ENCODE assay signal across 8 mouse cellular contexts in genomic region chr9:113990547-113991248, GRCm38 (mm10). TPM values are rescaled to one million over a fixed set of nuclear protein-coding genes. Genes with fewer than 3 reads are reported as not detected.
A peak's percentile ranks its signal among the peaks of the same experiment; 100 is the strongest.
DNase-seq lines count a peak whose midpoint lies in the region; ATAC-seq and TF ChIP-seq lines count a peak whose summit lies in the region.

No protein-coding gene starts in this region.

- TF ChIP-seq POLR2A in bone marrow macrophage, adult 2 months (IDR thresholded peaks at IDR 0.05; ENCODE audit: borderline replicate concordance, low read depth, low read length), result no peak
- no peak for TF ChIP-seq POLR2A in embryonic fibroblast, embryonic 13.5 days (IDR thresholded peaks at IDR 0.05; ENCODE audit: low read depth, low read length)

- no peak overlapping the region for H3K4me3 ChIP-seq in bone marrow macrophage, adult 2 months (ENCODE audit: insufficient read depth, low read length)
- H3K4me3 ChIP-seq in embryonic fibroblast, embryonic 13.5 days (ENCODE audit: insufficient read depth, low read length), result no peak overlapping the region
- H3K4me3 ChIP-seq in heart, embryonic 10.5 days, result peak overlapping the region; percentile 38
- H3K4me3 ChIP-seq in kidney, embryonic 14.5 days (ENCODE audit: low read length), result peak overlapping the region; percentile 19; the same call in 1 of the 2 replicates

- peak; percentile 81 for TF ChIP-seq CTCF in bone marrow macrophage, adult 2 months (IDR thresholded peaks at IDR 0.05; ENCODE audit: low read depth, low read length)
- peak; percentile 74 for TF ChIP-seq CTCF in embryonic fibroblast, embryonic 13.5 days (IDR thresholded peaks at IDR 0.05; ENCODE audit: borderline replicate concordance, insufficient read depth, low read length)

- H3K9me3 ChIP-seq in heart, embryonic 10.5 days, result no peaks in the 10 kb centered on the region
- no peaks in the 10 kb centered on the region for H3K9me3 ChIP-seq in kidney, embryonic 14.5 days (ENCODE audit: control insufficient read depth, low read length)

- no peaks in the 10 kb centered on the region for H3K36me3 ChIP-seq in heart, embryonic 10.5 days
- no peaks in the 10 kb centered on the region for H3K36me3 ChIP-seq in kidney, embryonic 14.5 days (ENCODE audit: control insufficient read depth, insufficient read depth, low read length)

- 29% methylated on average over 18 of the region's 18 CpGs for WGBS in heart, embryonic 10.5 days
- 22% methylated on average over 18 of the region's 18 CpGs for WGBS in kidney, embryonic 14.5 days

- no peak overlapping the region for H3K27ac ChIP-seq in bone marrow macrophage, adult 2 months (ENCODE audit: insufficient read depth, low read depth, low read length)
- no peak overlapping the region for H3K27ac ChIP-seq in embryonic fibroblast, embryonic 13.5 days (ENCODE audit: insufficient read depth, low read length)
- no peak overlapping the region for H3K27ac ChIP-seq in heart, embryonic 10.5 days
- H3K27ac ChIP-seq in kidney, embryonic 14.5 days (ENCODE audit: low read depth, low read length), result no peak overlapping the region

- DNase-seq in A20 (ENCODE audit: low read depth, low spot score), result peak; percentile 84
- DNase-seq in heart, embryonic 10.5 days (ENCODE audit: low spot score), result peak; percentile 94
- peak; percentile 87 for DNase-seq in liver
- DNase-seq in spleen, postnatal 4 days (ENCODE audit: low spot score in 2 of 2), result peak; percentile 77 to 94

- no peaks in the 10 kb centered on the region for H3K4me1 ChIP-seq in bone marrow macrophage, adult 2 months (ENCODE audit: control insufficient read depth, insufficient read depth, low read length)
- H3K4me1 ChIP-seq in embryonic fibroblast, embryonic 13.5 days (ENCODE audit: control insufficient read depth, insufficient read depth, low read length), result no peaks in the 10 kb centered on the region
- peaks cover 4% of the 10 kb centered on the region; the same call in 1 of the 2 replicates for H3K4me1 ChIP-seq in heart, embryonic 10.5 days
- no peaks in the 10 kb centered on the region for H3K4me1 ChIP-seq in kidney, embryonic 14.5 days (ENCODE audit: control insufficient read depth, insufficient read depth, low read length)

- peak overlapping the region; percentile 31; the same call in 1 of the 2 replicates for H3K9ac ChIP-seq in kidney, embryonic 14.5 days (ENCODE audit: low read depth, low read length)

- peak overlapping the region; percentile 45 for H3K4me2 ChIP-seq in kidney, embryonic 14.5 days (replicated peaks; ENCODE audit: low read depth, low read length)

- ATAC-seq in kidney, embryonic 14.5 days (ENCODE audit: low FRiP score, low TSS enrichment), result peak; percentile 87
- peak; percentile 77; the same call in 1 of the 2 replicates for ATAC-seq in monocyte, adult 5-6 weeks (replicated peaks; ENCODE audit: insufficient number of reproducible peaks, low FRiP score, low TSS enrichment, poor library complexity, severe bottlenecking)

- H3K27me3 ChIP-seq in heart, embryonic 10.5 days (ENCODE audit: insufficient read depth, poor library complexity, severe bottlenecking), result peaks cover 26% of the 10 kb centered on the region
- no peaks in the 10 kb centered on the region for H3K27me3 ChIP-seq in kidney, embryonic 14.5 days (ENCODE audit: control insufficient read depth, insufficient read depth, low read length)

RNA-seq across cellular contexts. Expression of gene Fbxl2, which starts 55.3 kb away (rescaled TPM):
- polyA plus RNA-seq in bone marrow macrophage, adult 2 months (2012; ENCODE audit: insufficient read depth, insufficient read length, missing spikeins), result 4.7 and 5.7 TPM in 2 replicates
- 4.9 and 5.1 TPM in 2 replicates for polyA plus RNA-seq in embryonic fibroblast, embryonic 13.5 days (2011; ENCODE audit: insufficient read length, low read depth, missing spikeins)
- polyA plus RNA-seq in heart, embryonic 10.5 days (2016; fragmentation: Nextera tagmentation; extraction: Ambion mirVana), result 2.3 and 3.5 TPM in 2 replicates
- polyA plus RNA-seq in kidney, embryonic 14.5 days (2014; fragmentation: Nextera tagmentation; extraction: Ambion mirVana), result 2.8 and 3.3 TPM in 2 replicates
- 2.4 to 20.7 TPM (median 10.6 TPM) in 3 replicates for total RNA-seq in monocyte, adult 5-6 weeks (2017)

RNA-seq across cellular contexts. Expression of gene Ubp1, which starts 60.0 kb away (rescaled TPM):
- polyA plus RNA-seq in bone marrow macrophage, adult 2 months (2012; ENCODE audit: insufficient read depth, insufficient read length, missing spikeins), result 73.3 and 84.1 TPM in 2 replicates
- polyA plus RNA-seq in embryonic fibroblast, embryonic 13.5 days (2011; ENCODE audit: insufficient read length, low read depth, missing spikeins), result 77.1 and 96.4 TPM in 2 replicates
- 28.5 and 38.3 TPM in 2 replicates for polyA plus RNA-seq in heart, embryonic 10.5 days (2016; fragmentation: Nextera tagmentation; extraction: Ambion mirVana)
- polyA plus RNA-seq in kidney, embryonic 14.5 days (2014; fragmentation: Nextera tagmentation; extraction: Ambion mirVana), result 29.3 and 53.9 TPM in 2 replicates
- total RNA-seq in monocyte, adult 5-6 weeks (2017), result 99.1 to 134 TPM (median 122 TPM) in 3 replicates

Comparison
In these comparisons a context has a peak if more than half of its experiments do, and no peak if none do; other contexts are left out.
1. H3K4me3 ChIP-seq: peak in heart, embryonic 10.5 days (single experiment) and kidney, embryonic 14.5 days (single experiment); none in bone marrow macrophage, adult 2 months (single experiment) and embryonic fibroblast, embryonic 13.5 days (single experiment).
2. Peak in every context shown above with its lines, with median percentiles within 50 percentile points of each other: DNase-seq.